Mouse (Mus musculus) telencephalon, adult 2 months (tissue): ENCODE data around the gene Arf1.
"Not testable (repeated sequence)": the region's sequence is repeated elsewhere in the genome, so short reads cannot be mapped to it uniquely, and the experiment has no call there.

Source experiments
- DNase-seq: peaks from one replicate; pipeline ENCODE4 v3.0.0-alpha.2; 2011; ENCODE audit warnings: low read depth, low spot score

The Arf1 gene

DNA sequence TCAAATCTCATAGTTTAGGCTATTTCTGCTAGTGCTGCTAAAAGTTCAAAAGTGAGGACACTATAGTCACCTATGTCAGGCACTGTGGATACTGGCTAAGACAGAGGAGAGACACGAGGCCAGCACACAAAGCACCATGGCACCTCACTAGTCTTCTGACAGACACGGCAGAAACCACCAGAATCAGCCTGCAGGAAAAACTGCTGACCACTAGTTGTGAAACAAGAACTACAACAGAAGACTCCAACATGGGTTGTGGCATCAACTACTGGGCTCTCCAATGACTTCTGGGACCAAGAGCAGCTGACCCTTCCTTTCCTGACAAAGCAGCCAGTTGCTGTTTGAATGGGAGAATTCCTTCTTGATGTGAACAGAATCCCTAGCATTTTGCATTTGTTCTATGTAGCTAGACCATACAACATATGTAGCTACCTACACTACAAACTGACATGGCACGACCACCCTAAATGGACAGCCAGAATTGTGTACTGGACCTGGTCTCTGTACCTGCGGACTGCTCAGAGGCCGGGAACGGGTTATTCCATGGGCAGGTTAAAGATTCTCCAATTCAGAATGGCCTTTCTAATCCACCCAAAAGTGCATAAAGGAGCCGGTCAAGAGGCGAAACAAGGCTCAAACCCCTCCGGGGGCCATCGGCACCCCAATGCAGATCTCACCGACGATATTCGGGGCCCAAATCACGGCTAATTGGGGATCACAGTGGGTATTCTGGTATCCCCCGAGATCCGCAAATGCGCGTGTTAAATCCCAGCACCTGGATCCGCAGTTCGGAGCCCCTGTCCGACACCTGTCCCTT, 1.1 kb downstream of the Arf1 start:
- no peak for DNase-seq

DNA sequence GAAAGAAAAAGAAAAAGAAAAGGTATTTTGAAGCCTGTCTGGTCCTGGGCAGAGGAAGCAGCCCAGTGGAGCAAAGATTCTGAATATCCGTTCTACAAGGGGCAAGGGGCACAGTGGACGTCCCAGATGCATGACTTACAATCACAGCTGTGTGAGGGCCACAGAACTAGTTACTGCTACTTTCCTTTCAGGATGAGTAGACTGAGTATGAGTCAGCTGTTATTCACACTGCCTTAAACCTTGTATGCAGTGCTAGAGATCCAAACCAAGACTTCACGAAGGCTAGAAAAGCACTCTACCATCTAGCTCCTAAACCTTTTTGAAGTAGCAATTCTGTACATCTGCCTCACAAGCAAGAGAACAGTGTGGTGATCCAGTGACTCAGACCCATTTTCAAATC, 1.8 kb downstream of the Arf1 start:
- DNase-seq = no peak

DNA sequence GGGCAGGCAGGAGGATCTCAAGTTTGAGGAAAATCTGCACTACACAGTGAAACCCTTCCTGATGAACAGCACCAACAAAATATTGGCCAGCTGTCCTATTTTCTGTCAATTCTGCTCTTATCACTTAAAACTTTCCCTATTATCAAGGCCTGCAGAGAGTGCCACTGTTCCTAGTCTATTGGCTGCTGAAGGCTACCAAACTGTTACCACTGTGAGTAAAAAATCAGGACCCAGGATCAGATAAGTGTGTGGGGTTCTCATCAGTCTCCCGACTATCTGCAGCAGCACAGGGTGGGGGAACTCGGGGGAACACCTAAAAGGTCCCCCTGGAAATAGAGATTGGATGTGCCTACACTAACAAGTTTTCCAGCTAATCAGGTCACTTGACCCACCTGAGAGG, 2.9 kb downstream of the Arf1 start:
- no peak for DNase-seq

DNA sequence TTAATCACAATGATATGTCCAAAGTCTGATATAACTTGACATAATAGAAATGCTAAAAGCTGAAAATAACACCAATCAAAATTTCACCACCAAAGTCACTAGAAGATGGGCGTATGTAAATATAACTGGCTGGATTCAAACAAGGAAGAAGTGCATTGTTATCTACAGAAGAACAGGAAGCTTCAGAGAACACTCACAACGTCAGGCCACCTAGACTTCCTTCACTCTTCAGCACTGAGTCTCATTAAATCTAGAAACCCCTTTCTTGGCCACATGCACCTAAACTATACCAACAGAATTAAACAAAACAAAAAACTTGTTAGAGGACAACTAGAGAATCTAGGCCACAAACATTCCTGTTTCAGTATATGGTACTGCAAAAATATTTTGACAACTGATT, 3.6 kb downstream of the Arf1 start:
- no peak for DNase-seq

DNA sequence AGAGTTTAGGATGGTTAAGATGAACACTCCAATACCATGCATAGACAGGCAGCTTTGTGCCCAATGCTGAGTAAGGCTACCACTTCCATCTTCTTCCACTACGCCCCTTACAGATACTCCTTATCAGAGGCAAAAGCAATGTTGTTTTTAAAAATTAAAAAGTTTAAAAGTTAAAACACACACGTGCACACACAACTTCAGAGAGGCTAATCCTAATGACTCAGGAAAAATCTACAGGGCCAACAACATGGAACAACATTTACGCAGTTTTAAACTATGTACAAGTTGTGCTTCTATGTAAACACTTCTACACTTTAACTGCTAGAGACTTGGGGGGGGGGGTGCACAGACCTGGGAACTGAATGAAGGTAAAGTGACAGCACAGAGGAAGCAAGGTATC, 4.0 kb downstream of the Arf1 start:
- DNase-seq = no peak

DNA sequence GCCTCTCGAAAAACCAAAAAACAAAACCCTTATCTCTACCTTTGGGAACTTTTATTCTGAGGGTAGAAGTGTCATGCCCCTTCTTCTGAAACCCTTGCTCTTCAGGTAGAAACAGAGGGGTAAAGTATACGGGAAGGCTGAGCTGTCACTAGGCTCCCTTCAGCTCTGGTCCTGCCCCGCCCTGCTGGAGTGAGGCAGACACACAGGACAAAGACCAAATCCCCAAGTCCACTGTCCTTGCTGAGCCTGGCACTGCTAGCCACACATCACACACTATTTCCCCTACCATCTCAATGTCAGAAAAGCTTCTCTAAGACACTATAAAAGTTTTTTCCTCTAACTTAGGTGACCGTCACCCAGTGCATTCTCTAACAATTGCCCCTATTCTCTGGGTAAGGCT, 5.8 kb downstream of the Arf1 start:
- DNase-seq = no peak

DNA sequence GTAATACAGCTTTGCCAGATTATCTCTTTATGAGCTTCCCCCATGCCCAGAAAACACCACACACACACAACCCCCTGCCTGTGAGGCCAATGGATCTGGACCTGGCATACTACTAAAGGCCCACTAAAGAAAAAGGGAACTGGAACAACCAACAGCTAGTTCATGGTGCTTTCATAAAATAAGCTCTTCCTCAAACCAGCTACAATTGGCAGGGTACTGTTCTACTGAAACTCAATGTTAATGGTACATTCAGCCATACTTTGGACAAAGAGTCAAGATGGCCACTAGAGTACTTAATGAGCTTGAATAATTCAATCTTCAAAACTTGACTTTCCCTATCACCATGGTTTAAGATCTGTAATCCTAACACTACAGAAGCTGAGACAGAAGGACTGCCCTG, 6.5 kb downstream of the Arf1 start:
- no peak for DNase-seq

DNA sequence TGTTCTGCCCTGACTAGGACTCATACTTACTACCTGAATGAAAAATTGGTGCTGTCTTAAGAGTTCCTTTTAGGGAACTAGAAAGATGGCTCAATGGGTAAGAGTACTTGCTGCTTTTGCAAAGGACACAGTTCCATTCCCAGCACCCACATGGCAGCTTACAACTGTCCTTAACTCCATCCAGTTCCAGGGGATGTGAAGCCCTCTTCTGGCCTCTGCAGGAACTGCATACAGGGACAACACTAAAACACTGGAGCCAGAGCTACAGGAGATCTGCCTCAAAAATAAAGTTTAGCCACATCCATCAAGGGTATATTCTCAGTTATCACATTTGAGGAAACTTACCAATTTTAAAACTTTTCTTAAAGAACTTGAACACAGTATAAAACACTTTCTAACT, 9.0 kb downstream of the Arf1 start:
- DNase-seq = no peak

DNA sequence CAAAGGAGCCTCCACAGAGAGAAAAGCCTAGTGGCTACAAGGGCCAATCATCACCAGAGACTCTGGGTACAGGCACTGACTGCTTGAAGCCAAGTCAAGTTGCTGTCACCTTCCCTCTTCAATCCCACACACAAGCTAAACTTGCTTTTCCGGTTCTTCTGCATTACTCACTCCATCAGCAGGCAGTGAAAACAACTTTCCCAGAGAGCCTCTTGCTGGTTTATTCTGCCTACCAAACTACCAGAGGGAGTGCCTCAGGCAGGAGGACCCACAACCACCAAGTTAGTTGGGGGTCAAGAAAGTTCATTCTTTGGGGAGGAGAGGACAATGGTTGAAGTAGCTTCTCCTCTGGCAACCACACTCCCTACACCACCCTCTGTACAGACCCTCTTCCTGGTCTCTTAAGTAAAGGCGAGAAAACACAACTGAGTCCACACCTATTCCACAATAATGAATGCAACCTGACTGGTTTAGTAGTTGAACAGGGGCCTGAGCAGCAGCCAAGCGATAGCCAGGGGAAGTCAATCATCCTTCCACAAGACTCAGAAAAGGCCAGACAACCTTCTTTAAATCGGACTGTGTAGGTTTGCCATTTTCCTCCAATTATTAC, 9.6 kb downstream of the Arf1 start:
- no peak for DNase-seq

DNA sequence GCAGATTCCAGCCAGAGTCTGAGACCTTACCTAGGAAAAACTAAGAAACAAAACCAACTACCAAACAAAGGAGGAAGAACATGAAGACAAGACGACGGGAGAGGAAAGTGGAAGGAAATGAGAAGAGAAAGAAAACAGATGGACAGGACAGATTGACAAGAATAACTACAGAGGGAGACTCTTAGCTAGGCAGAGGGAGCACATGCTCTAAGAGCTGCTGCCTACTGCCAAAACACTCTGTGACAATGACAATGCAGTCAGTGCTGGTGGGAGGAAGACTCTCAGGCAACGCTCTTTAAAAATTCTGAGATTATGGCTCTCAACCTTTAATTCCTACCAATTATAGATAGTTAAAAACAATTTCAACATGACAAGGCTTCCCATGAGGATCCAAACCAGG, 11.1 kb downstream of the Arf1 start:
- peak; percentile 79 for DNase-seq

DNA sequence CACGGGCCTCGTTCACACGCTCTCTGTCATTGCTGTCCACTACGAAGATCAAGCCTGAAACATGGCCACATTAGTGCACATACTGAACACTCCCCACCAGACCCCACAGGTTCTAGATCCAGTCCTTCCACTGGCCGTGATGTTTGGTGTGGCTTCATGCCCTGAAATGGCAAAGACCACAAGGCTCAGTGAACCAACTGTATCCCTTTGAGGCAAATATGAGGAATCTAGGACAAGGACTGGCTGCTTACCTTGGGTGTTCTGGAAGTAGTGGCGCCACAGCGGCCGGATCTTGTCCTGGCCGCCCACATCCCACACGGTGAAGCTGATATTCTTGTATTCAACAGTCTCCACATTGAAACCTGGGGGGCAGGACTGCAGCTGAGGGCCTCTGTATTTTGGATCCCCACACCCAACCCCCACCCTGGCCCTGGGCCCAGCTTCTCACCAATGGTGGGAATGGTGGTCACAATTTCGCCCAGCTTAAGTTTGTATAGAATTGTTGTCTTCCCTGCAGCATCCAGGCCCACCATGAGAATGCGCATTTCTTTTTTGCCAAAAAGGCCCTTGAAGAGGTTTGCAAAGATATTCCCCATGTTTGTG, 15.1 kb downstream of the Arf1 start:
- no peak for DNase-seq

DNA sequence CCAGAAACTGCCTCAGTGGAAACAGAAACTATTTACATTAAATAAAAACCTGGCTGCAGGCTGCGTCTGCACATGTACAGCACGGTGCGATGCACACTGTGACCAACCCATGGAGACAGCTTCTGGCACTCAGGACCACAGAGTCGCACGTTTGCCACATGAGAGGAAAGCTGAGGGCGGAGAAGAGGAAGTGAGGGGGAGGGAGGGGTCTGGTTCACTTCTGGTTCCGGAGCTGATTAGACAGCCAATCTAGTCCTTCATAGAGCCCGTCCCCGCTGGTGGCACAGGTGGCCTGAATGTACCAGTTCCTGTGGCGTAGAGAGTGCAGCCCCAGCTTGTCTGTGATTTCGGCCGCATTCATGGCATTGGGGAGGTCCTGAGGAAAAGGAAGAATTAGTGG, 15.8 kb downstream of the Arf1 start:
- not testable (repeated sequence) for DNase-seq

DNA sequence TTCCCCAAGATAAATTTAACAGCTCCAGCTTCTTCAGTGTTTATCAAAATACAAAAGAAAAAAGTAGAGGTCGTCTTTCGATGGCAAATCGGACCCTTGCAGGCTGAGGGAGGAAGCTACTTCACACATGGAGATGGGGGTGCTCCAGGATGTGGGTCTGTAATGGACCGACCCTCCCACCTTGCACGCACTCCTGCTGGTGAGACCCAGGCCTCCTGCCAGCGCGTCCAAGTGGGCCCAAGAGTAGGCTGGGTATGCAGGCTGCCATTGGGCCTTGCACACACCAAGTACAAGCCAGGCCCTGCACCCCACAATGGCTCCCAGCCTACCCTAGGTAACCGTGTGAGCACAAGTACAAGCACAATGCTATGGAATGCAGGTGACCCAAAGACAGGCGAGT, 16.5 kb downstream of the Arf1 start:
- not testable (repeated sequence) for DNase-seq

DNA sequence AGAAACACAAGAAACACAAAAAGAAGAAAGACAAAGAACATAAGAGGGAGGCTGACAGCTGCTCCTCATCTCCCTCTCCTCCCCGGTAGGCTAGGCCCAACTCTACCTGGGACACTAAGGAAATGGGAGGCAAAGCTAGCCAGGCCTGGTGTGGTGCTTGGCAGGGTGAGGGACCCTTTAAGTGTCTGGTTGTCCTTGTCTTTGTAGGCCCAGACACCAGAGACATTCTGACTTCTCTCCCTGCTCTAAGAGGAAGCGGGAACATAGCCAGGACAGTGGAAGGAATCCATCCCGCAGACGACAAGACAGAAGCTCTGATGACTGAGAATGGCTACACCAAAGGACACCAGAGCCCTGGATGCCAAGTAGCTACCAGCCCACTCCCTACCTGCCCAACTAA, 18.1 kb downstream of the Arf1 start:
- no peak for DNase-seq

DNA sequence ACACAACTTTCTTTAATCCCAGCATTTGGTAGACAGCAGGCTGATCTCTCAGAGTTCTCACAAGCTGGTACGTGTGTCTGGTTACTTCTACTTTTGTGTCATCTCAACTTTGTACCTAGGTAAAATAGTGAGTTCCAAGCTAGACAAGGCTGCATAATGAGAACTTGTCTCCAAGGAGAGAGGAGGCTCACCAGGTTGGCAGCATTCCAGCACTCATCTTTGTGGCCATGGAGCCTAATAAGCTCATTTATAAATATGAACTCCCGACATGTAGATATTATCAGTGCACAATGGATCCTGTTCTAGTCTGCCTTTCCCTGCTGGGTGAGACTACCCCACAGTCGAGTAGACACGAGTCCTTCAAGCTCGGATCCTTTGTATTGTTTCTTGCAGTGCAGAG, 18.5 kb downstream of the Arf1 start:
- DNase-seq = no peak

DNA sequence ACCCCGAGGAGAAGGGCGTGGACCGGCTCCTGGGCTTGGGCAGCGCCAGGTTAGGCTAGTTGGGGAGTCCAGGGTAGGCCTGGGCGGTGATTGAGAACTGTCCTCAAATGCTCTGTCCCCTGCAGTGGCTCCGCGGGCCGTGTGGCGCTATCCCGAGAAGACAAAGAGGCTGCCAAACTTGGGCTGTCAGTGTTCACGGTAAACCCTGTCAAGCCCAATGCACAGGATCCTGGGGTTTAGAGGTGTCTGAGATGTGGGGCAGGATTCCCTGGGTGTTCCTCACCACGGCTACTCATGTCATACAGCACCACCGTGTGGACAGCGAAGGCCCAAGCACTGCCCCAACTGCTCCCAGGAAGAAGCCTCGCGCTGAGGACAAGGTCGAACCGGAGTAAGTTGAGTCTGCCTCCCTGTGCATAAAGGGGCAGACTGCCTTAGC, 19.0 kb downstream of the Arf1 start:
- no peak for DNase-seq

DNA sequence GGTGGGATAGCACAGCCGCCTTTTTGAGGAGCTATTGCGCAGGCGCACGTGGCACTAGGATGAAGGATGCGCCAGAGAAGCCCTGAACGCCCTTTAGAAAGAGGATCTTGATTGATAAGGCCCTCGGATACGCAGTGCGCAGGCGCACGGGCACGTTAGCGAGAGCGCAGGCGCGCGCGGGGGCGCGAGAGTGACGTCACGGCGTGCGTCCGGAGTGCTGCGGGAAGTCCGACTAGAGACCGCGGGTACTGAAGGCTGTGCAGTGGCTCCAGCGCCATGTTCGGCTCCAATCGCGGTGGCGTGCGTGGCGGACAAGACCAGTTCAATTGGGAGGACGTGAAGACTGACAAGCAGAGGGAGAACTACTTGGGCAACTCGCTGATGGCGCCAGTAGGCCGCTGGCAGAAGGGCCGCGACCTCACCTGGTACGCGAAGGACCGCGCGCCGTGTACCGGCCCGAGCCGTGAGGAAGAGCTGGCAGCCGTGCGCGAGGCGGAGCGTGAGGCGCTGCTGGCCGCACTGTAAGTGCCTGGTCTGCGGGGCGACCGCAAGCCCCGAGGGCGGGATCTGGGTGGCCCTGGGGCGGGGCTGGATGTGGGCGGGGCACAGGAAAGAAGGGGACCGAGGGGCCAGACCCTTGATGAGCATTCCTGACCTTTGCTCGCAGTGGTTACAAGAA, 19.8 kb downstream of the Arf1 start, which contains the start of gene 2310033P09Rik:
TSS of gene 2310033P09Rik (plus strand) at position 169 of the 679 bp plus-strand sequence.
- DNase-seq = peak; percentile 92

DNA sequence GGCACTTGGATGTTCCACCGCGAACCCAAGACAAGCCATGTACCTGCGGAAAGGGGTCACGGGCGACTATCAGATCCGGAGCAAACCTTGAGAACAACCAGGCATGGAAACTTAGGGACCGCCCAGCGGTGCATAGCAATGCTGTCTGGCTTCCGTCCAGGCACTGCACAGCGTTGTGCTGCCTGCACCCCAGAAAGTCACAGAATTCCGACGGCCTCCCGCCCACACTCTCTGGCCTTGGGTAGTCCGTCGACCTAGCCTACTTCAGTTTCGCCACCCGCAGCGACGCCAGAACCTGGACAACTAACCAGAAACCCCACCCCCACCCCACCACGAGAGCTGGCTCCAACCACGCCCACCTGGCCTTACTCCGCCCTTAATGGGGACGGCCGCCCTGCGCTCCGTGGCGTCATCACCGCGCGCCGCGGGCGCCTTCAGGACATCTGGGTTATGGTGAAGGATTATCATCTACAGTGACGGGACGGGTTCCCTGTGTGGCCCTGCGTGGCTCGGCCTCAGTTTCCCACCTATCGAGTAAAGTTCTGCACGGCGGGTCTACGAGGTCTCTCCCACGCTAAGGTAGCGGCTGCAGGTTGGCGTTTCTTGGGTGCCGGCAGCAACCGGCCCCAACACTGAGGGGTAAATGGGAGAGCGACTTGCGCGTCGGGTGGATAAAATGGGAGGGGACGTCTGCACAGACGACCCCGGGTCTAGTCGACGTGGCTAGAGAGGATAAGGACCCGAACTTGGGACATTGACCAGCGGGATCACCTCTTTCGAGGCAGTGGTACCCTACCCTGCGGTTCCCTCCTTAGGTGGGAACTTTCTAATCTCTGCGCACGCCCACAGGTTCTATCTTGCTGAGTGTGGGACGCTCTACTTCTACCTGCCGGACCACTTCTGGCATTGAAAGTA, 25.7 kb downstream of the Arf1 start, which contains the start of gene Mrpl55:
TSS of gene Mrpl55 (plus strand) at position 406 of the 915 bp plus-strand sequence.
- DNase-seq = peak; percentile 91

DNA sequence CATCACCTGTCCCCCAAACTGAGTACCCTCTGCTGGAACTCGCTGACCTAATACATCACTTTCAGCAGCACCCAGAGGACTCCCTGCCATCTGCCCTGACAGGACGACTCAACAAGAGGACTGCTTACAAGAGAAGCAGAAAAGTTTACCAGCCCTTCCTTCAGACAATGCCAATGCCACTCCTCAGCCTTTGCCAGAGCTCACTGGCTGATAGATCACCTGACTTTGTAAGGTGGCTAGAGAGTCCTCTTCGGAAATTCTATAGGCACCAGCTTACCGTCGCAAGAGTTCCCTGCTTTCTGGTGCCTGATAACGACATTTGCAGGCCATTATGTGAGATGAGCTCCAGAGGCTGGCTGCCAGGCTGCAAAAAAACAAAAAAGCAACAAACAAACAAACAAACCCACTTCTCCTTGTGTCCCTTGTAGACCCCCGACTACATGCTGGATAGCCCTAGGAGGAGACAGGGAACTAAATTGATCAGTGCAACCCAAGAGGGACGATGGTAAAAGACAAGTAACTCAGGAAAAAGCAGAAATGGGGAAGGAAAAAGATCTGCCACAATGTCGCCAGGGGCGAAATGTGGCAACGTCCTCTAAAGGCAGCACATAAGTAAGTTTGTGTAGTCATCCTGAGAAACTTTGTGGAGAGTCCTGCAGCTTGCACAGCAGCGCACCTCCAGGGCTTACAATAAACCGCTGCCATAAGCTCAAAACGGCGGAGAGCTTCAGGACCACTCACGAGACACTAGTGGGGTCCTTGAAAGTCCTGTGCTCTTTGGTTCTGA, 26.7 kb downstream of the Arf1 start:
- DNase-seq = no peak

DNA sequence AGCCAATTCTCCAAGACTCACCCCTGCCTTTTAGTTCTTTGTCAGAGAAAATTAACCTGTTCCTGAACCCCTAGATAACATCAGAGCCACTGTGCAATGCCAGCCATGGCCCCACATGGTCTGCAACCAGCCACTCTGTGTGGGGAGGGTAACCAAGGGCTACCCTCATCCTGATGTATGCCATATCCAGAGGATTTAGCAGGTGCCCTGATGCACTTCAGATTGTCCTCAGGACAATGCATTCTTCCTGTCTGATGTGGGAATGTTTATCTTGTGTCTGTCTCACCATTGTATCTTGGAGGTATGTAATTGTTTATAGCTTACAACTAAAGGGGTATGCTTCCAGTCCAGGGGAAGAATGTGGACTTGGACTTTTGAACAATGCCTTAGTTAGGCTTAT, 31.8 kb downstream of the Arf1 start:
- DNase-seq = no peak

DNA sequence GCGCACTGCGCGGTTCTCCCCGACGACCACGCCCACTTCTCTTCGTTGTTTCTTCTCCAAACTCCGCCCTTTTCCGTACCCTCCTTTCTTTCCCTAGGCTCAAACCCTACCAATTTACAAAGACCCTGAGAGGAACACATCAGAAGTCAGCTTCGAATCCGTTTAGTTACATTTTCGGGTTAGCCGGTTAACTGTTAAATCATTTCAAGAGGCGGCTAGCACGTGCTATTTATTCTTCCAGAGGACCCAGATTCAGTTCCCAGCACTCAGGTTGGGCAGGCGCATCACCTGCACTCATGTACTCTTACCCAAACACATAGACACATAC, 36.0 kb downstream of the Arf1 start, which contains the start of gene Guk1:
TSS of gene Guk1 (minus strand) at position 154 of the 328 bp plus-strand sequence.
- DNase-seq = no peak
